Mouse (Mus musculus): ENCODE measurements around the gene Clpx. TPM values are rescaled to one million over a fixed set of nuclear protein-coding genes. Genes with fewer than 3 reads are reported as not detected.
A peak's percentile ranks its signal among the peaks of the same experiment; 100 is the strongest.

The Clpx gene
- polyA plus RNA-seq (2015; fragmentation: Nextera tagmentation; extraction: Ambion mirVana) = 45.7 and 47.3 TPM in 2 replicates

- Histone ChIP-seq H3K4me1 (peaks cover 25% of the 10 kb centered on the region), H3K9me3 (no peaks in the 10 kb centered on the region), H3K36me3 (0 out of 2 replicates have a peak, but pooled peaks cover 3% of the 10 kb centered on the region), H3K9ac (replicated peaks) (peak within 1 kb of the TSS; percentile 82), H3K27me3 (no peaks in the 10 kb centered on the region), H3K4me3 (peak within 1 kb of the TSS; percentile 72), H3K27ac (replicated peaks) (peak within 1 kb of the TSS; percentile 74), H3K4me2 (replicated peaks) (peak within 1 kb of the TSS; percentile 77)
- peak; percentile 97 for ATAC-seq (replicated peaks)
- WGBS = under 1% methylated on average over 67 of the region's 71 CpGs
Measured at GRCm38 (mm10) chr9:65293973-65294715, at the start of gene Clpx. Gene Clpx, plus strand, starts transcription at chr9:65294260.

- Histone ChIP-seq H3K4me2 (replicated peaks) (no peak overlapping the region), H3K4me3 (no peak overlapping the region)
- WGBS = 80% methylated on average over 16 of the region's 16 CpGs
Measured at GRCm38 (mm10) chr9:65247502-65248376, 46.3 kb upstream of the Clpx start.

GRCm38 (mm10) chr9:65248377-65248690, 45.7 kb upstream of the Clpx start:
- H3K27ac ChIP-seq (replicated peaks) = no peak overlapping the region
- 92% methylated on average over 5 of the region's 5 CpGs for WGBS
- H3K9me3 ChIP-seq = no peaks in the 10 kb centered on the region
- H3K36me3 ChIP-seq = no peaks in the 10 kb centered on the region
- no peak overlapping the region for H3K4me3 ChIP-seq
- no peaks in the 10 kb centered on the region for H3K27me3 ChIP-seq
- no peak overlapping the region for H3K9ac ChIP-seq (replicated peaks)
- no peak for ATAC-seq (replicated peaks)
- H3K4me2 ChIP-seq (replicated peaks) = no peak overlapping the region
- no peaks in the 10 kb centered on the region for H3K4me1 ChIP-seq

More at GRCm38 (mm10) chr9:65247502-65248376, 46.3 kb upstream of the Clpx start:
- ATAC-seq (replicated peaks) = no peak
- no peak overlapping the region for H3K9ac ChIP-seq (replicated peaks)
- H3K27me3 ChIP-seq = no peaks in the 10 kb centered on the region
- H3K4me1 ChIP-seq = no peaks in the 10 kb centered on the region
- no peak overlapping the region for H3K27ac ChIP-seq (replicated peaks)
- H3K9me3 ChIP-seq = no peaks in the 10 kb centered on the region
- H3K36me3 ChIP-seq = no peaks in the 10 kb centered on the region

GRCm38 (mm10) chr9:65252026-65252425, 42.0 kb upstream of the Clpx start:
- Histone ChIP-seq H3K4me1 (no peaks in the 10 kb centered on the region), H3K36me3 (no peaks in the 10 kb centered on the region), H3K4me3 (no peak overlapping the region), H3K9ac (replicated peaks) (no peak overlapping the region), H3K9me3 (no peaks in the 10 kb centered on the region), H3K27me3 (no peaks in the 10 kb centered on the region), H3K27ac (replicated peaks) (no peak overlapping the region), H3K4me2 (replicated peaks) (no peak overlapping the region)
- ATAC-seq (replicated peaks) = no peak
- WGBS = 93% methylated on average over 3 of the region's 3 CpGs

- H3K27me3 ChIP-seq = no peaks in the 10 kb centered on the region
- no peaks in the 10 kb centered on the region for H3K4me1 ChIP-seq
- no peak overlapping the region for H3K27ac ChIP-seq (replicated peaks)
- H3K36me3 ChIP-seq = no peaks in the 10 kb centered on the region
- H3K4me2 ChIP-seq (replicated peaks) = no peak overlapping the region
- H3K9ac ChIP-seq (replicated peaks) = no peak overlapping the region
- no peak overlapping the region for H3K4me3 ChIP-seq
- no peak for ATAC-seq (replicated peaks)
- 66% methylated on average over 11 of the region's 11 CpGs for WGBS
- H3K9me3 ChIP-seq = no peaks in the 10 kb centered on the region
Measured at GRCm38 (mm10) chr9:65255906-65256600, 38.0 kb upstream of the Clpx start.

GRCm38 (mm10) chr9:65257218-65257910, 36.7 kb upstream of the Clpx start:
- Histone ChIP-seq H3K27me3 (no peaks in the 10 kb centered on the region), H3K27ac (replicated peaks) (no peak overlapping the region), H3K4me1 (no peaks in the 10 kb centered on the region), H3K9me3 (no peaks in the 10 kb centered on the region), H3K9ac (replicated peaks) (no peak overlapping the region), H3K4me3 (no peak overlapping the region), H3K36me3 (no peaks in the 10 kb centered on the region), H3K4me2 (replicated peaks) (no peak overlapping the region)
- WGBS = 78% methylated on average over 9 of the region's 9 CpGs
- no peak for ATAC-seq (replicated peaks)

- Histone ChIP-seq H3K4me3 (no peak overlapping the region), H3K27me3 (no peaks in the 10 kb centered on the region), H3K9ac (replicated peaks) (no peak overlapping the region), H3K27ac (replicated peaks) (no peak overlapping the region), H3K4me1 (no peaks in the 10 kb centered on the region), H3K36me3 (no peaks in the 10 kb centered on the region), H3K4me2 (replicated peaks) (no peak overlapping the region), H3K9me3 (no peaks in the 10 kb centered on the region)
- no peak for ATAC-seq (replicated peaks)
- WGBS = 85% methylated on average over 7 of the region's 7 CpGs
Measured at GRCm38 (mm10) chr9:65259366-65259765, 34.7 kb upstream of the Clpx start.

GRCm38 (mm10) chr9:65261591-65262230, 32.3 kb upstream of the Clpx start:
- H3K27ac ChIP-seq (replicated peaks) = no peak overlapping the region
- H3K9ac ChIP-seq (replicated peaks) = no peak overlapping the region
- no peak overlapping the region for H3K4me3 ChIP-seq
- H3K36me3 ChIP-seq = no peaks in the 10 kb centered on the region
- H3K4me2 ChIP-seq (replicated peaks) = no peak overlapping the region
- 92% methylated on average over 2 of the region's 2 CpGs for WGBS
- H3K9me3 ChIP-seq = no peaks in the 10 kb centered on the region
- no peak for ATAC-seq (replicated peaks)
- peaks cover 4% of the 10 kb centered on the region; the same call in 1 of the 2 replicates for H3K4me1 ChIP-seq
- no peaks in the 10 kb centered on the region for H3K27me3 ChIP-seq

- no peak for ATAC-seq (replicated peaks)
- Histone ChIP-seq H3K9me3 (no peaks in the 10 kb centered on the region), H3K27me3 (no peaks in the 10 kb centered on the region), H3K9ac (replicated peaks) (no peak overlapping the region), H3K36me3 (no peaks in the 10 kb centered on the region), H3K4me2 (replicated peaks) (no peak overlapping the region), H3K4me1 (peaks cover 11% of the 10 kb centered on the region), H3K27ac (replicated peaks) (no peak overlapping the region), H3K4me3 (no peak overlapping the region)
- WGBS = 94% methylated on average over 3 of the region's 3 CpGs
Measured at GRCm38 (mm10) chr9:65262641-65263120, 31.4 kb upstream of the Clpx start.

GRCm38 (mm10) chr9:65264959-65265358, 29.1 kb upstream of the Clpx start, which contains the start of gene Cilp:
Gene Cilp, plus strand, starts transcription at chr9:65265180.
- H3K4me2 ChIP-seq (replicated peaks) = no peak within 1 kb of the TSS
- H3K36me3 ChIP-seq = no peaks in the 10 kb centered on the region
- ATAC-seq (replicated peaks) = no peak
- H3K27ac ChIP-seq (replicated peaks) = no peak within 1 kb of the TSS
- peaks cover 25% of the 10 kb centered on the region for H3K4me1 ChIP-seq
- H3K9ac ChIP-seq (replicated peaks) = no peak within 1 kb of the TSS
- H3K27me3 ChIP-seq = no peaks in the 10 kb centered on the region
- no peaks in the 10 kb centered on the region for H3K9me3 ChIP-seq
- no peak within 1 kb of the TSS for H3K4me3 ChIP-seq
- 45% methylated on average over 5 of the region's 5 CpGs for WGBS
